Mouse (Mus musculus): ENCODE results near the gene Cadm4.

Gene Cadm4

GRCm38 (mm10) chr7:24481474-24482207, at the start of gene Cadm4:
Gene Cadm4 (plus strand): TSS chr7:24482023.
- DNase-seq (ENCODE audit: low spot score in 2 of 2): peak; percentile 79 to 82

DNA sequence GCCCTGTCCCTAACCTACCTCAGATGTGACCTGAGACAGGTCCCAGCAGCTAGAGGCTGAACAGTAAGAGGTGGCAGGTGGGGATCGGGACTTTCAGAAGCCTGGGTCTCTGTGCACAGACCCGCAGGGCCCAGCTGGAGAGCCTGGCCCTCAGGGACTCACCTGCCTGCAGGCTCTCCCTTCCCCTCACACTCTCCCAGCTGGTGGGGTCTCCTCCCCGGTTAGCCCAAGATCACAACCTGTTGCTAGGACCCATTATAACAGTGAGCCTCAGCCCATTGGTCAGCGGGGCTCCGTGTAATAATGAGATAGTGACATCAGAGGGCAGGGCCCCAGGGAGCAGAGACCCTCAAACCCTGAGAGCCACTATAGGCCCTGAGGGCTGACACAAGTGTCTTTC, 46.5 kb upstream of the Cadm4 start:
- no peak for DNase-seq (ENCODE audit: low spot score in 2 of 2)

DNA sequence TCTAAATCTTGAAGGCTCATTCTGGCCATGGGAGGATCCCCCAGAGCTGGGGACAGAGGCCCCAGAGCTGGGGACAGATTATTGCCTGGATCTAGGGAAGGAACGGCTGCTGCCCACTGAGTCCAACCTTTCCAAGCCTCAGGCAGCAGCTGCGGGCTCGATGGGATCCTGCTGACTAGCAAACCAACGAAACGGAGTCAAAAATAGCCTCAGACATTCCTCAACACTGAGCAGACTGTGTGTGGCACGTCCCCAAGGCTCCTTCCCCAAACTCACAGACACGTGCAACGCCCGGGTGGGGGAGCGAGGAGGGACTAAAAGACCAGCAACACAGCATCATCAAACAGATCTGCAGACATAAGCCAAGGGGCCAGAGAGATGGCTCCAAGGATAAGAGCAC, 43.8 kb upstream of the Cadm4 start:
- DNase-seq (ENCODE audit: low spot score in 2 of 2): peak; percentile 60 to 67

DNA sequence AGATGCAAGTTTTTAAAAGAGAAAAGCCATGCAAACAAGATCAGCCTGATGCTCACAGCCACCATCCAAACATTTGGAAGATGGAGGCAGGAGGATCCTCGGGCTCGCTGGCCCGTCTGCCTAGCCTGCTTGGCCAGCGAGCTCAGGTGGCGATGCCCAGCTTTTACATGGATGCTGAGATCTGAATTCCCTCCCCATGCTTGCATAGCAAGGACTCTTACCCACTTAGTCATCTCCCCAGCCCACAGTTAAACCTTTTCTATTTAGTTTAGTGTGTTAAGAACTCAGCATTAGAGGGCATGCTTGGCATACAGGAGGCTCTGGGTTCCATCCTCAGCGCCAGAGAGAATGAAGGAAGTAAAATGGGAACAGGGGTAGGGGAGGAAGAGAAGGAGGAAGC, 42.6 kb upstream of the Cadm4 start:
- no peak for DNase-seq (ENCODE audit: low spot score in 2 of 2)

DNA sequence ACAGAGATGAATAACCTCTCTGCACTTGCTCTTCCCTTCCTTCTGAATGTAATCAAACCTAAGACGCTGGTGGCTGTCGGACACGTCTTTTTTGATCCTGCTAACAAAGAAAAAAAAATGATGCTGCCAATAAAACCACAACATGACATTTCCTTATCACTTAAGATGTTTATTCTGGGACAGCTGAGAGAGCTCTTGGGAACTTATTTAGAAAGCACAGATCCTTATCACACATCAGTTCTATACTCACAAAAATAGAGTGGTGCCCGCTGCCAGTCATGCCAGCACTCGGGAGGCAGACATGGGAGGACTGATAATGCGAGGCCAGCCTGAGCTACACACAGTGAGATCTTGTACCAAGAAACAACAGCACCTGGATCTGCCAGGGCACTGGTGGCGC, 41.9 kb upstream of the Cadm4 start:
- no peak for DNase-seq (ENCODE audit: low spot score in 2 of 2)

DNA sequence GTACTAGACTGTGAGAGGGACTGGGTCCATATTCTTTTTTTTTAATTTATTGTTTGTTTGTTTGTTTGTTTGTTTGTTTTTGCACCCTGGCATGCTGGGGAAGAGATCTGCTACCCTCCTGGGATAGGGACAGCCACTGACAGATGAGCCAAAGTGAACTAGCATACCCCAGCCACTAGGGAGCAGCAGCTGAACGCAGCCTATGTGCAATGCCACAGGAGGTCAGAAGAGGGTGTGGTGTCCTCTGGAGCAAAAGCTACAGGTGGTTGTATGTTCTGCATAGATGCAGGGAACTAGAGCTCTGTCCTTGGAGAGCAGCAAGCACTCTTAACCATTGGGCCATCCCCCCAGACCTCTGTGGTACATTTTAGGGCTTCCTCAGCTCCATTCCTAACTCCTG, 40.0 kb upstream of the Cadm4 start:
- peak; percentile 45 to 63 for DNase-seq (ENCODE audit: low spot score in 2 of 2)

DNA sequence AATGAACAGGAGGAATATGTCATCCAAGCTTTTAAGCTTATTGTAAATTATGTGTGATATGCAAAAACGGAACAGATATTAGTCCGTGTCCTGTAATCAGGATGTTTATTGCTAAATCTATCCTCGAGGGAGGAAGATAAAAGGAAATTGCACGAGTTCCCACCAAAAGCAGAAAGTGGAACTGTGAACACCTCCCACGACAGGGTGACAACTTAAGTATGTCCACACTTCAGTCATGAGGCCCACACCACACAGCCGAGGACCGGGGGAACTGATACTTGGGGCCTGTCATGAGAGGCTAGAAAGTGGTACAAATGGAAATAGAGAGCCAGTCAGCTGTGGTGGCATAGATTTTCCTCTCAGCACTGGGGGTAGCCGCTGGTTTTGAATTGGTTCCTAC, 39.5 kb upstream of the Cadm4 start:
- no peak for DNase-seq (ENCODE audit: low spot score in 2 of 2)

- DNase-seq (ENCODE audit: low spot score in 2 of 2): no peak
Measured at GRCm38 (mm10) chr7:24445266-24445926, 36.4 kb upstream of the Cadm4 start.

DNA sequence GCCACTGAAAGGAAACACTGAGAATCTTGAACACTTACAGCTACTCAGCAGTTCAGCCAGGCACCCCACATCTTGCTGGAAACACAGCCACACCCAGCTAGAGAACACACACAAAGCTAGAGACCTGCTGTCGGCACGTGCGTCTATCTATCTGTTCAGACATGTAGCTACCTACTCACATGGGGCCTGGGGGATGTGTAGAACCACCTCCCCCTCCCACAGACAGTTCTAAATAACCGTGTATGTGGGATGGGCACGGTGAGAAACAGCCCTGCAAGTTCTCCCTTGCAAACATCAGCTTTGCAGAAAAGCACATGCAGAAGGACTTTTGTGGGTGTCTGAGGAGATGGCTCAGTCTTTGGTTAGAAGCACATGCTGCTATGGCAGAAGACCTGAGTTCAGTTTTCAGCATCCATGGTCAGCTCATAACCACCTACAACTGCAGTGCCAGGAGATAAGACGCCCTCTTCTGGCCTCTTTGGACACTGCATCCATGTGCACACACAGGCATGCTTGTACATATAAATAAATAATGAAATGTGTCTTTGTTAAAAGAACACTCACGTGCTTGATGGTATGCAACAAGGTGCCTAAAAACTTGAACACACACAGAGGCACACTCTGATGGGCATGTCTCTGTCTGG, 35.0 kb upstream of the Cadm4 start:
- DNase-seq (ENCODE audit: low spot score in 2 of 2): peak; percentile 55 to 64

- DNase-seq (ENCODE audit: low spot score in 2 of 2): peak in 1 of 2 experiments; percentile 39
Measured at GRCm38 (mm10) chr7:24448782-24449517, 32.9 kb upstream of the Cadm4 start.

DNA sequence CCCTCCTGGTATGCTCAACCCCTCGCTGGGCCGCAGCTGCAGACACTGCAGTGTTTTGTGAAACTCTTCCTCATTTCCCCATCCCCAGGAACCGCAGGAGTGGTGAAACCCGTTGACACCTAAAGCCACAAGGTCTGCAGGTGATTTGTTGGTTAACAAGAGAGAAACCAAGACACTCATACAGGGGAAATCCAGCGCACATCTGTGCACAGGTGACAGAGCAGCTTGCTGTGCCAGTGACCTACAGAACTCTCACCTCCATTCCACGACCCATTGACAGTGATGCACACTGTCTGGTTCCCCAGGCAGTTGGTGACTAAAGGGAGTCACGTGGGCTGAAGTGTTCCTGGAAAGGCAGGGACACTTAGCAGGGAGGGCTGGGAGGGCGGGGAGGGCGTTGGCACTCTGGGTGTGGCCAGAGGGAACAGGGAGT, 31.2 kb upstream of the Cadm4 start:
- no peak for DNase-seq (ENCODE audit: low spot score in 2 of 2)

GRCm38 (mm10) chr7:24451855-24452311, 29.9 kb upstream of the Cadm4 start, which contains the start of gene Irgc1:
Gene Irgc1 (minus strand): TSS chr7:24452297.
- DNase-seq (ENCODE audit: low spot score in 2 of 2): no peak

- no peak for DNase-seq (ENCODE audit: low spot score in 2 of 2)
Measured at GRCm38 (mm10) chr7:24454199-24454598, 27.6 kb upstream of the Cadm4 start.

GRCm38 (mm10) chr7:24455726-24456125, 26.1 kb upstream of the Cadm4 start:
- DNase-seq (ENCODE audit: low spot score in 2 of 2): no peak

DNA sequence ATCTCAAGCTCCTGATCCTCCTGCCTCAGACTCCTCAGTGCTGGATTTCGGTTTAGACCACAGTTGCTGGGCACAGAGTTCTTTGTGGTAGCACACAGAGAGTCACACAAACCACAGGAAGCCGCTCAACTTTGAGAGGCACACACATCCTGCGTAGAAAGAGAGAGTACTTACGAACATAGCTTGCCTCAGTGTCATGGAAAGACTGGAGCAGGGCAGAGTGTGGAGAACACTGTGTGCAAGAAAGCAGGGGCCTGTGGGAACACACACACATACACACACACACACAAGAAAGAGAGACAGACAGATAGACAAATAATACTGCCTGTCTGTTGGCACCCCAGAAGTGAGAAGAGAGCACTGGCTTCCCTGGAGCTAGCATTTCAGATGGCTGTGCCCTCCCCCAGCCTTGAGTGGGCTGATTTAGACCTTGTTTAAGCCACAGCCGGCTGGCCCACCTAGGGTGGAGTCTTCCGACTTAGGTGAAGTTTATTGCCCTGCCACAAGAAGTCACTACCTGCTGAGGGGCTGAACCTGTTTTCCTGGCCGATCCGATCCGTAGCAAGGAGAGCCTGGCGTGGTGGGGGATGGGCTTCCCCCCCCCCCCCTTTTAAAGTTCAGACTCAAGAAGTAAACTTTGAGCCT, 24.0 kb upstream of the Cadm4 start:
- DNase-seq (ENCODE audit: low spot score in 2 of 2): no peak

DNA sequence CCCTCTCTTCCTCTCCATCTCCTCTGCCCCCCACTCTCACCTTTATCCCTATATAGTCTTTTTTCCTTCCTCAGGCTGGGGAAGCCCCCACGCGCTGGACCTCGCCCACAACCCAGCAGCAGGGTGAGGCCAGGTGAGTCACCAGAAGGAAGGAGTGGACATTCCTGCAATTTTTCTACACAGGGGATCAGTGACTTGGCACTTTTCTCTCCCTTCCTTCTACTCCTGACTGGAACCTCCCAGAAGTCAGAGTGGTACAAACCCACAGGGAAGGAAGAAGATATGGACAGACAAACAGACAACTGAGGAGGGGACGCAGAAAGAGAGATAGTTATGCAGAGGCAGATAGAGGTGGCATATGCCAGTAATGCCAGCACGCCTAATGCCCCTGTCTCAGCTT, 22.4 kb upstream of the Cadm4 start:
- no peak for DNase-seq (ENCODE audit: low spot score in 2 of 2)

GRCm38 (mm10) chr7:24459843-24460242, 22.0 kb upstream of the Cadm4 start:
- DNase-seq (ENCODE audit: low spot score in 2 of 2): no peak

DNA sequence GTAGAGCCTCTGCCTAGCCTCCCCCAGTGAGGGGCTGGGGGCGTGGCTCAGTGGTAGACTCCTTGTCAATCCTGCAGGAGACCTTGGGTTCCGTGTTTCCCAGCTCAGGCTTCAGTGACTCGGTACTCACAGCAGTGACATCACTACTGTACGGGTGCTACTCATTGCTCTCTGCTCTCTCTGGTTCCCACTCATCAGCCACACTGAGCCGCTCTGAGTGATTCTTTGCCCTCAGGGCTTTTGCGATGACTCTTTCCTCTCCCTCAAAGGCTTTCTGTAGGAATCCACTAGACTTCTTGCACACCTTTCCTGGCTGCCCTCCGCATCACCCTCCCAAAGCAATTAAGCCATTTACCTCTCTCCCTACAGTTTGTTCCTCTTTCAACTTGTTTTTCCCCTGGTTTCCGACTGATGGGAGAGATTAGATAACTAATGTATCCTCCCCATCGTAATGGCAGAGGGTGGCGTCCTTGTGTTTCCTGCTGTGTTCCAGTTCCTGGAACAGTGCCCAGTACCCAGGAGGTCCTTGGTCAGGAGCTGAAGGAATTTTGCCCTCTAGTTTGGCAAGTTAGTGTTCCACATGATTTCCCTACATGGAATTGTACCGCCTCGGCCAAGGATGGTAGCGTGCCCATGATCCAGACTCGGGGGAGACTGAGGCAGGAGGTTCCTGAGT, 20.3 kb upstream of the Cadm4 start:
- no peak for DNase-seq (ENCODE audit: low spot score in 2 of 2)

DNA sequence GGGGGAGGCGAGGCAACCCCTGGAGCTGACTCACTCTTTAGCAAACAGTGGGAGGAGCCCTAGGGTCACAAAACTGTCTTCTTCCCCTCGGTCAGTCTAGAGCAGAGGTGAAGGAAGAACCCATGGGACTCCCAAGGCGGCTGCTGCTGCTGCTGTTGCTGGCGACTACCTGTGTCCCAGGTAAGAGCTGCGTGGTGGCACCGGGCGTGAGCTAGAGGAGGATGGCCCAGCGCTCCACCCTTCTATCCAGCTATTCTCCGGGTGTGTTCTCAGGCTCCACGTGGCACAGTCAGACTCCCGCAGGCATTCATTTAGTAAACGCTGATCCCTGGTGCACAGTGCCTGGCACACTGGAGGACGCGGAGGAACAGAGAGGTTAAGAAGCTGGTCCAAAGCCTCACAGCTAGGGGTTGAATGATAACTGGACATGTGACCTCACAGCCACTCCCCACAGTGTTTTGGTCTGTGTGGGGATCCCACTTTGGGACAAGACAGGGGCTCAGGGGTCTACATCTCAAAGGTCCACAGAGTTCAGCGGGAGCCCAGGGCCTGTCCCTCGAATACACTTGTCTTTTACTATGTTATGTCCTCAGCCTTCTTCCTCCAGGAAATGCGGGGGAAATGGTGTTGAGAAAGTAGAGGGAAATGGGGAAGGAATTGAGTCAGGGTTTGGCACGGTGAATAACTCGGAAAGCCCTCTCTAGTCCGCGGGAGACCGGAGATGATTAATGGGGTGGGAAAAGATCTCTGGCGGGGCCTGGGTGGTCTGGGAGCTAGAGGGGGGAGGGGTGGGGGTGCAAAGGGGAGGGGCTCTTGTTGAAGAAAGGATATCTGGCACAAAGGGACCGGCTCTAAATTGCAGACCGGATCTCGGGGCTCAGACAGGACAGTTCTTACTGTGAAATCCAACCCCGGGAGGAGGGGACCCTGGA, 19.2 kb upstream of the Cadm4 start, which contains the start of gene Plaur:
TSS of gene Plaur (plus strand) at position 97 of the 932 bp plus-strand sequence.
- DNase-seq (ENCODE audit: low spot score in 2 of 2): no peak

GRCm38 (mm10) chr7:24466835-24467234, 15.0 kb upstream of the Cadm4 start:
- no peak for DNase-seq (ENCODE audit: low spot score in 2 of 2)
